10 mouse cellular contexts compared by ENCODE assay signal in the genomic region with DNA sequence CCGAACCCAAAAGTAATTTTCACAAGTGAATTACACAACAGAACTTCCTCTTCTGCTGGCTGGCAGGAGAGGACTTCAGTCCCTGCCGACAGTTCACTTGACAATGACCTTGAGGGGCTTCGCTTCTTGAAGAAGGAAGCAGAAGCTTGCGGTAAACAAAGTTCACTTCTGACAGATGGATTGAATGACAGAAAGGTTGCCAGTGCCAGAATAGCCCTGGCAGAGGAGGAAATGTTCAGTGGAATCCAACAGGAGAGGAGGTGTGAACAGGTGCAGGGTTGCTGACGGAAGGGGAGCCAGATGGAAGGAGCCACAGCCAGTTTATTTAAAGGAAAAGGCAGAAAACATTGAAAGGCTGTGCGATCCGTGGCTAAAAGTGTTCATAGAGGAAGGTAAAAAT.
A peak's percentile ranks its signal among the peaks of the same experiment; 100 is the strongest.
DNase-seq lines count a peak whose midpoint lies in the region; ATAC-seq lines count a peak whose summit lies in the region.
"Had no signal": no experiment of that assay in that cellular context is flagged by ENCODE, and none has a peak within 500 bp of the region (broad histone marks: within the 10 kb centered on the region; RNA-seq: fewer than 3 reads in every experiment).

No protein-coding gene starts in this region.

- DNase-seq in right cerebral cortex, adult 18-20 months = peak; percentile 84
- DNase-seq in right cerebral cortex, postnatal 4 days = no peak
- peak; percentile 82 to 85 for DNase-seq in cerebellum, postnatal 36 days
- DNase-seq in layer of hippocampus, adult 9-10 months (ENCODE audit: low spot score) = peak; percentile 74
- peak; percentile 91 for DNase-seq in telencephalon, adult 2 months (ENCODE audit: low read depth, low spot score)
- no peak for DNase-seq in midbrain, embryonic 14.5 days
- no peak for DNase-seq in kidney, postnatal 10 days

- no peak overlapping the region for H3K27ac ChIP-seq in midbrain, embryonic 15.5 days
- no peak overlapping the region for H3K27ac ChIP-seq in midbrain, embryonic 14.5 days (replicated peaks; ENCODE audit: low read depth, low read length)
- H3K27ac ChIP-seq: heart, embryonic 15.5 days; limb, embryonic 12.5 days had no signal

- ATAC-seq in midbrain, embryonic 15.5 days (replicated peaks) = no peak
- ATAC-seq in midbrain, embryonic 14.5 days (ENCODE audit: low FRiP score, low TSS enrichment) = no peak

- no peak overlapping the region for H3K9ac ChIP-seq in midbrain, embryonic 15.5 days
- H3K9ac ChIP-seq in midbrain, embryonic 14.5 days (replicated peaks; ENCODE audit: low read length) = no peak overlapping the region
- H3K9ac ChIP-seq: heart, embryonic 15.5 days; limb, embryonic 12.5 days had no signal

- H3K27me3 ChIP-seq in midbrain, embryonic 15.5 days (replicated peaks) = no peaks in the 10 kb centered on the region
- no peaks in the 10 kb centered on the region for H3K27me3 ChIP-seq in midbrain, embryonic 14.5 days (ENCODE audit: control insufficient read depth, insufficient read depth, low read length)
- H3K27me3 ChIP-seq: heart, embryonic 15.5 days; limb, embryonic 12.5 days had no signal

- WGBS in midbrain, embryonic 15.5 days = 64% methylated on average over 7 of the region's 7 CpGs
- WGBS in midbrain, embryonic 14.5 days = 75% methylated on average over 7 of the region's 7 CpGs

- no peaks in the 10 kb centered on the region for H3K9me3 ChIP-seq in midbrain, embryonic 15.5 days
- no peaks in the 10 kb centered on the region for H3K9me3 ChIP-seq in midbrain, embryonic 14.5 days (ENCODE audit: control insufficient read depth, low read length)
- H3K9me3 ChIP-seq: heart, embryonic 15.5 days; limb, embryonic 12.5 days had no signal

- no peaks in the 10 kb centered on the region for H3K36me3 ChIP-seq in midbrain, embryonic 15.5 days (replicated peaks)
- no peaks in the 10 kb centered on the region for H3K36me3 ChIP-seq in midbrain, embryonic 14.5 days (ENCODE audit: control insufficient read depth, insufficient read depth, low read length)
- H3K36me3 ChIP-seq: heart, embryonic 15.5 days; limb, embryonic 12.5 days had no signal

- no peak overlapping the region for H3K4me2 ChIP-seq in midbrain, embryonic 15.5 days
- no peak overlapping the region for H3K4me2 ChIP-seq in midbrain, embryonic 14.5 days (ENCODE audit: low read length)
- H3K4me2 ChIP-seq: heart, embryonic 15.5 days; limb, embryonic 12.5 days had no signal

- peaks cover 7% of the 10 kb centered on the region; the same call in 1 of the 2 replicates for H3K4me1 ChIP-seq in midbrain, embryonic 15.5 days
- peaks cover 22% of the 10 kb centered on the region for H3K4me1 ChIP-seq in midbrain, embryonic 14.5 days (ENCODE audit: control insufficient read depth, insufficient read depth, low read length)
- H3K4me1 ChIP-seq: heart, embryonic 15.5 days had no signal

- no peak overlapping the region for H3K4me3 ChIP-seq in midbrain, embryonic 15.5 days
- no peak overlapping the region for H3K4me3 ChIP-seq in midbrain, embryonic 14.5 days (replicated peaks; ENCODE audit: low read depth, low read length)
- H3K4me3 ChIP-seq: heart, embryonic 15.5 days; limb, embryonic 12.5 days had no signal

Comparison
In these comparisons a context has a peak if more than half of its experiments do, and no peak if none do; other contexts are left out.
1. DNase-seq: peak in right cerebral cortex, adult 18-20 months (single experiment), cerebellum, postnatal 36 days (2 of 2), layer of hippocampus, adult 9-10 months (single experiment) and telencephalon, adult 2 months (single experiment); none in right cerebral cortex, postnatal 4 days (single experiment), midbrain, embryonic 14.5 days (single experiment) and kidney, postnatal 10 days (single experiment).